Mouse (Mus musculus) embryonic facial prominence, embryonic 11.5 days (tissue): Measurements from ENCODE around the gene Hsd17b14. TPM values are rescaled to one million over a fixed set of nuclear protein-coding genes. Genes with fewer than 3 reads are reported as not detected.

ENCODE experiments used
- ATAC-seq: fragments of 200-750 bp; cut with Nextera tagmentation; replicated peaks from 2 replicates; pipeline ENCODE4 v1.8.0; 2017; ENCODE audit warnings: low read depth; ENCODE audit not compliant: insufficient number of reproducible peaks, low FRiP score, low TSS enrichment
- DNase-seq: peaks from one replicate; pipeline ENCODE4 v3.0.0-alpha.2; 2015; ENCODE audit warnings: low spot score
- H3K27ac ChIP-seq: fragments of 300-500 bp; sonication (generic); replicated peaks from 2 replicates; pipeline ENCODE4 v1.5.1; 2014; ENCODE audit warnings: mild to moderate bottlenecking, low read depth, low read length, control low read depth
- H3K27me3 ChIP-seq: fragments of 300-500 bp; sonication (generic); 2 replicates; pipeline ENCODE4 v1.6.1; 2014; ENCODE audit warnings: mild to moderate bottlenecking, low read length, moderate library complexity, mixed read lengths; ENCODE audit not compliant: control insufficient read depth, insufficient read depth
- H3K36me3 ChIP-seq: fragments of 300-500 bp; sonication (generic); replicated peaks from 2 replicates; pipeline ENCODE4 v1.6.1; 2014; ENCODE audit warnings: low read depth, mild to moderate bottlenecking, low read length, moderate library complexity, mixed read lengths; ENCODE audit not compliant: control insufficient read depth, insufficient read depth
- H3K4me1 ChIP-seq: fragments of 300-500 bp; sonication (generic); 2 replicates; pipeline ENCODE4 v1.6.1; 2014; ENCODE audit warnings: low read length, mixed read lengths; ENCODE audit not compliant: control insufficient read depth, insufficient read depth
- H3K4me2 ChIP-seq: fragments of 300-500 bp; sonication (generic); 2 replicates; pipeline ENCODE4 v1.6.1; 2014; ENCODE audit warnings: low read depth, mild to moderate bottlenecking, control low read depth, low read length, moderate library complexity
- H3K4me3 ChIP-seq: fragments of 300-500 bp; sonication (generic); 2 replicates; pipeline ENCODE4 v1.5.1; 2014; ENCODE audit warnings: low read depth, low read length, control low read depth
- H3K9ac ChIP-seq: fragments of 300-500 bp; sonication (generic); replicated peaks from 2 replicates; pipeline ENCODE4 v1.6.1; 2014; ENCODE audit warnings: mild to moderate bottlenecking, control low read depth, low read length
- H3K9me3 ChIP-seq: fragments of 300-500 bp; sonication (generic); replicated peaks from 2 replicates; pipeline ENCODE4 v1.6.1; 2016; ENCODE audit warnings: mild to moderate bottlenecking, low read length, inconsistent platforms, mixed read lengths; ENCODE audit not compliant: control insufficient read depth
- WGBS: fragments of 180-500 bp; shearing (Covaris S2); extraction: QIAGEN DNeasy Blood & Tissue Kit; methylation state at CpG from one replicate; pipeline ENCODE4 v1.1.7; 2014; 5-methylcytosine and 5-hydroxymethylcytosine counted together
- polyA plus RNA-seq: library from polyadenylated mRNA; unstranded; fragments of >200 nt; fragmentation: Nextera tagmentation; extraction: Ambion mirVana; gene quantifications from 2 replicates; pipeline ENCODE4 v1.2.1, GENCODE M21; 2014

The Hsd17b14 gene
- polyA plus RNA-seq, 1 experiment from 2014 or later = 0.53 TPM

DNA sequence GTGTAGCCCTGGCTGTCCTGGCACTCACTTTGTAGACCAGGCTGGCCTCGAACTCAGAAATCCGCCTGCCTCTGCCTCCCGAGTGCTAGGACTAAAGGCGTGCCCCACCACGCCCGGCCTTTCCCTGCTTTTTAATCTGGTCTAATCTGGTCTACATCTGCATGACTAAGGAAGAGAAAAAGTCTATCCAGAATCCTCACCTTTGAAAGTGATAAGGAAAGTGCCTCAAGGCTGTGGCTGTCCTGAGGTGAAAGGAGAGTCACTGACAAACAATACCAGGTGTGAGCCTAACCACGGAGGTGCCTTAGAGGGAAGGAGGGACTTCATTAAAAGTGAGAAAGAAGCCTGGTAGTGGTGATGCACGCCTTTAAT is 3.2 kb upstream of the Hsd17b14 start:
- Histone ChIP-seq H3K4me1 (no peaks in the 10 kb centered on the region; the same call in 1 of the 2 replicates), H3K36me3 (no peaks in the 10 kb centered on the region), H3K27ac (no peak overlapping the region), H3K4me2 (no peak overlapping the region), H3K4me3 (no peak overlapping the region), H3K9ac (no peak overlapping the region), H3K27me3 (no peaks in the 10 kb centered on the region), H3K9me3 (no peaks in the 10 kb centered on the region)
- WGBS = 80% methylated on average over 8 of the region's 8 CpGs
- DNase-seq (no peak), ATAC-seq (no peak)

DNA sequence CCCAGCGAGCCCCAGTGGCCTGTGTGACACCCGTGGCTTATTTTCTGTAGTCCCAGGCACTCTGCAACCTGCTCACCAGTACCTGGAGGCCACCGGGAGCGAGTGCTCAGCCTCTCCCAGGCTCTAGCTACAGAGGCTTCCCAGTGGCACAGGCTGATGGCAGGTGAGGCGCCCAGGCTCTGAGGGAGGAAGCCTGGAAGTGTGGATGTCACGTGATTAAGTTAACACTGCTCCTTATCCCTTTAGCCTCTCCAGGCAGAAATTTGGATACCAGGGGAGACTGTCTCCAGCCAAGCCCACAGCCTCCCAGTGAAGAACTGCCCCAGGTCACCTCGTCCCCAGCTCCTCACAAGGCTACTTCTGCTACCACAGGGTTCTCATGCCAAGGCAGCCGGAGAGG is 1.2 kb upstream of the Hsd17b14 start:
- Histone ChIP-seq H3K27me3 (no peaks in the 10 kb centered on the region), H3K36me3 (no peaks in the 10 kb centered on the region), H3K4me1 (no peaks in the 10 kb centered on the region; the same call in 1 of the 2 replicates), H3K9ac (no peak overlapping the region), H3K9me3 (no peaks in the 10 kb centered on the region), H3K4me3 (no peak overlapping the region), H3K27ac (no peak overlapping the region), H3K4me2 (no peak overlapping the region)
- no peak for ATAC-seq
- 67% methylated on average over 8 of the region's 8 CpGs for WGBS
- DNase-seq = no peak

GRCm38 (mm10) chr7:45553990-45554389 is 703 bp upstream of the Hsd17b14 start:
- no peak overlapping the region for H3K4me2 ChIP-seq
- 93% methylated on average over 2 of the region's 2 CpGs for WGBS
- H3K9ac ChIP-seq = no peak overlapping the region
- H3K27ac ChIP-seq = no peak overlapping the region
- no peaks in the 10 kb centered on the region; the same call in 1 of the 2 replicates for H3K4me1 ChIP-seq
- H3K27me3 ChIP-seq = no peaks in the 10 kb centered on the region
- no peaks in the 10 kb centered on the region for H3K36me3 ChIP-seq
- H3K4me3 ChIP-seq = no peak overlapping the region
- no peaks in the 10 kb centered on the region for H3K9me3 ChIP-seq
- ATAC-seq (no peak), DNase-seq (no peak)

GRCm38 (mm10) chr7:45555787-45556186 is 1.1 kb downstream of the Hsd17b14 start:
- no peaks in the 10 kb centered on the region for H3K36me3 ChIP-seq
- ATAC-seq = no peak
- no peak overlapping the region for H3K9ac ChIP-seq
- no peak overlapping the region for H3K27ac ChIP-seq
- 32% methylated on average over 8 of the region's 8 CpGs for WGBS
- H3K27me3 ChIP-seq = no peaks in the 10 kb centered on the region
- H3K4me1 ChIP-seq = no peaks in the 10 kb centered on the region; the same call in 1 of the 2 replicates
- no peaks in the 10 kb centered on the region for H3K9me3 ChIP-seq
- peak; percentile 87 for DNase-seq
- H3K4me3 ChIP-seq = no peak overlapping the region
- no peak overlapping the region for H3K4me2 ChIP-seq

DNA sequence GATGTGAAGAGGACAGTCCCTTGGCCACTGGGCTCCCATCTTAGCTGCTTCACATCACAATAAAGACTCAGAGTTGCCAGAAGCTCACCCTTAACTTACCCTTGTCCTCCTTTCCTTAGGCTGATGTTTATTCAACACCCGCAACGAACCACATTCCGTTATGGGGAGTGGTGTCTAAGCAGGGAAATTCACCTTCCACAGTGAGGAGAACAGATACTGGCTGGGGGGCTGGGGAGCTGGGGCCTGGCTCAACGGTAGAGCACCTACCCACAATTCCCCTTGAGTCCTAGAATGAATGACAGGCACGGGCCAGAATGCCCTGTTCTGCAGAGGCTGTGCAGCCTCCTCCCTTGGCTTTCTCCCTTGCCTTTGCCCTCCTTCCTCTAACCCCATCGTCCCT is 4.2 kb downstream of the Hsd17b14 start:
- Histone ChIP-seq H3K4me2 (no peak overlapping the region), H3K27me3 (no peaks in the 10 kb centered on the region), H3K36me3 (no peaks in the 10 kb centered on the region), H3K9me3 (no peaks in the 10 kb centered on the region), H3K27ac (no peak overlapping the region), H3K4me1 (no peaks in the 10 kb centered on the region; the same call in 1 of the 2 replicates), H3K9ac (no peak overlapping the region), H3K4me3 (no peak overlapping the region)
- ATAC-seq (no peak), DNase-seq (no peak)
- WGBS = 65% methylated on average over 6 of the region's 6 CpGs

GRCm38 (mm10) chr7:45560241-45560640 is 5.5 kb downstream of the Hsd17b14 start:
- Histone ChIP-seq H3K36me3 (no peaks in the 10 kb centered on the region), H3K9ac (no peak overlapping the region), H3K9me3 (no peaks in the 10 kb centered on the region), H3K4me1 (no peaks in the 10 kb centered on the region; the same call in 1 of the 2 replicates), H3K4me2 (no peak overlapping the region), H3K27me3 (no peaks in the 10 kb centered on the region), H3K27ac (no peak overlapping the region), H3K4me3 (no peak overlapping the region)
- 78% methylated on average over 7 of the region's 7 CpGs for WGBS
- DNase-seq (no peak), ATAC-seq (no peak)

GRCm38 (mm10) chr7:45560843-45561623 is 6.3 kb downstream of the Hsd17b14 start:
- Histone ChIP-seq H3K27me3 (no peaks in the 10 kb centered on the region), H3K9me3 (no peaks in the 10 kb centered on the region), H3K9ac (no peak overlapping the region), H3K4me2 (no peak overlapping the region), H3K27ac (no peak overlapping the region), H3K4me3 (no peak overlapping the region), H3K36me3 (no peaks in the 10 kb centered on the region), H3K4me1 (no peaks in the 10 kb centered on the region; the same call in 1 of the 2 replicates)
- 27% methylated on average over 17 of the region's 17 CpGs for WGBS
- ATAC-seq (no peak), DNase-seq (peak; percentile 81)

GRCm38 (mm10) chr7:45561624-45562520 is 7.2 kb downstream of the Hsd17b14 start:
- no peaks in the 10 kb centered on the region for H3K9me3 ChIP-seq
- H3K4me2 ChIP-seq = no peak overlapping the region
- 0 out of 2 replicates have a peak, but pooled peaks have one; percentile 16 for ATAC-seq
- no peaks in the 10 kb centered on the region for H3K27me3 ChIP-seq
- no peaks in the 10 kb centered on the region for H3K36me3 ChIP-seq
- no peaks in the 10 kb centered on the region; the same call in 1 of the 2 replicates for H3K4me1 ChIP-seq
- H3K9ac ChIP-seq = no peak overlapping the region
- H3K27ac ChIP-seq = no peak overlapping the region
- 47% methylated on average over 12 of the region's 12 CpGs for WGBS
- DNase-seq = no peak
- no peak overlapping the region for H3K4me3 ChIP-seq
